Mouse (Mus musculus): ENCODE measurements around the gene C1qtnf6. TPM values are rescaled to one million over a fixed set of nuclear protein-coding genes. Genes with fewer than 3 reads are reported as not detected.

The C1qtnf6 gene
- polyA plus RNA-seq, 2 experiments: 60.1 to 89.1 TPM

DNA sequence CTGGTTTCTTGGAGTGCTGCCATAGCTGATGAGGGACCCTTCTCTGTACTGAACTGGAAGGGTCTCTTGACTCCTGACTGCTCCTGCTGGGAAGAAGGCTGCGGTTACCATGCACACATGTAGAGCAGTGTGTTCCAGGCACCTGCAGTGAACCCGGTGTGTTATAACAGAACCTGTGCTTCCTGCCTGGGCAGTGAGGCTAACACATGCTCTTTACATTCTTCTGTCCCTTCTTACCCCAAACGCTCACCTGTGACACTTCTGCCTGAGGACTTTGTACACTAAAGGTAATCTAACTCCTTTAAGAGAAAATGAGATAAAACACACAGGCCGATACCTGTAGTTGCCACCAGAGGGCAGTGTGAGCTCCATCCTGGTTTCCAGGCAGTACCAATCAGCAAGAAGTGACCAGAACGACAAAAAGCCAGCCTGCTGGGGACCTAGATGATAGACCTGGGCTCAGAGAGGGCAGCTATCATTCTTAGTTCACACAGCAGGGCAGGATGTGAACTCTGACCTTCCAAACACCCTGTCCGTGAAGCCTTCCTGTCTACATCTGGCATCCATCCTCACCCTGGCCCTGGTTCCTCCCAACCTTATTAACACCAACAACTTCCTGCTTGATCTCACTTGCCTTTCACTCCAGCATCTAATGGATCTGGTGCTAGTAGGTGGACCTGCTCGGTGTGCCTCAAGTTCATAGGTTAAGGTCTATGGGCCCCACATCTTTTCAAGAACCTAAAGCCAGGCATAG lies 16.6 kb downstream of the C1qtnf6 start:
- Histone ChIP-seq H3K4me3 (replicated peaks; ENCODE audit: low read length) (no peak overlapping the region), H3K27me3 (ENCODE audit: control insufficient read depth, insufficient read depth, low read length) (no peaks in the 10 kb centered on the region), H3K9me3 (ENCODE audit: control insufficient read depth, low read length) (no peaks in the 10 kb centered on the region), H3K27ac (replicated peaks; ENCODE audit: low read depth, low read length) (0 out of 2 replicates have a peak overlapping the region, but pooled peaks have one; percentile 1), H3K9ac (ENCODE audit: low read depth, low read length, severe bottlenecking) (0 out of 2 replicates have a peak overlapping the region, but pooled peaks have one; percentile 1), H3K36me3 (ENCODE audit: control insufficient read depth, insufficient read depth, low read length) (no peaks in the 10 kb centered on the region), H3K4me1 (ENCODE audit: control insufficient read depth, insufficient read depth, low read length) (peaks cover 26% of the 10 kb centered on the region), H3K4me2 (replicated peaks; ENCODE audit: low read depth, low read length, severe bottlenecking) (no peak overlapping the region)
- DNase-seq (ENCODE audit: low spot score): peak; percentile 85
- ATAC-seq (ENCODE audit: low FRiP score, low read depth): peak; percentile 28; the same call in 1 of the 2 replicates
- TF ChIP-seq POLR2A (IDR thresholded peaks at IDR 0.05; ENCODE audit: borderline replicate concordance, extremely low read depth, insufficient read depth, insufficient read length): no peak
- WGBS: 18% methylated on average over 7 of the region's 7 CpGs

DNA sequence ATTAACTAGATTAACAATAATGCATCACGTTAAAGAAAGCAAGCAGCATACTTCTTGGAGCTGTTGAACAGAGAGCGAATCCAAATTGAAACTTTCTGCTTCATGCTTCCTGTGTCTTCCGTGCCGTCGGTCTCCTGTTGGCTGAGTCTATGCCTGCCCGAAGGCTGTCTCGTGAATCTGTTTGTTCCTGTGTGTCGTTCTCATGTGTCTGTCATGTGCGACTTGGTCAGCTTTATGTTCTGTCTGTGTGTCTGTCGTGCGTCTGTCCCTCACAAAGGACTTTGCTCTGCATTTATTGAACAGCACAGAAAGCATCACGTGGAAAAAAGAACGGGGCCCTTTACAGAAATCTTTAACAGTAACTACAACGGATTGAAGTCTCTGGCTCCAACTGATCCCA lies 18.2 kb downstream of the C1qtnf6 start:
- H3K4me2 ChIP-seq (replicated peaks; ENCODE audit: low read depth, low read length, severe bottlenecking): no peak overlapping the region
- 87% methylated on average over 14 of the region's 14 CpGs for WGBS
- no peak overlapping the region for H3K4me3 ChIP-seq (replicated peaks; ENCODE audit: low read length)
- no peaks in the 10 kb centered on the region for H3K36me3 ChIP-seq (ENCODE audit: control insufficient read depth, insufficient read depth, low read length)
- TF ChIP-seq POLR2A (IDR thresholded peaks at IDR 0.05; ENCODE audit: borderline replicate concordance, extremely low read depth, insufficient read depth, insufficient read length): no peak
- no peak overlapping the region for H3K27ac ChIP-seq (replicated peaks; ENCODE audit: low read depth, low read length)
- ATAC-seq (ENCODE audit: low FRiP score, low read depth) (no peak), DNase-seq (ENCODE audit: low spot score) (no peak)
- no peak overlapping the region for H3K9ac ChIP-seq (ENCODE audit: low read depth, low read length, severe bottlenecking)
- no peaks in the 10 kb centered on the region for H3K27me3 ChIP-seq (ENCODE audit: control insufficient read depth, insufficient read depth, low read length)
- peaks cover 22% of the 10 kb centered on the region for H3K4me1 ChIP-seq (ENCODE audit: control insufficient read depth, insufficient read depth, low read length)
- H3K9me3 ChIP-seq (ENCODE audit: control insufficient read depth, low read length): no peaks in the 10 kb centered on the region

DNA sequence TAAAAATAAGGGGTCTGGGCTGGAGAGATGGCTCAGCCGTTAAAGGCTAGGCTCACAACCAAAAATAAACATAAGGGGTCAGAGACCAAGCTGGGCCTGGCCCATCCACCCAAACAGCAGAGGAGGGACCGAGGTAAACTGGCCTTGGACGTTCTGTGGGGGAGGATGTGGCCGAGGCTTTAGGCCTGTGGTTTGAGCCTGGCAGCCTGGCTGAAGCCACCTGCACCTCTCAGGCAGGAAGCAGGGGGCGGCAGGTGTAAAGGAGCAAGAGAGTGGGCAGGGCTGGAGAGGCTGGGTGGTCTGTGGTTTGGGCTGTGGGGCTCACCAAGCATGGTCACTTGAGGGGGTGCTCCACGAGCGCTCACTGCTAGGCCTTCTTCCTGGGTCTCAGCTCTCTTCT lies 19.3 kb downstream of the C1qtnf6 start:
- H3K4me3 ChIP-seq (replicated peaks; ENCODE audit: low read length): no peak overlapping the region
- ATAC-seq (ENCODE audit: low FRiP score, low read depth) (no peak), DNase-seq (ENCODE audit: low spot score) (no peak)
- no peak for TF ChIP-seq POLR2A (IDR thresholded peaks at IDR 0.05; ENCODE audit: borderline replicate concordance, extremely low read depth, insufficient read depth, insufficient read length)
- no peaks in the 10 kb centered on the region for H3K36me3 ChIP-seq (ENCODE audit: control insufficient read depth, insufficient read depth, low read length)
- H3K9ac ChIP-seq (ENCODE audit: low read depth, low read length, severe bottlenecking): no peak overlapping the region
- WGBS: 75% methylated on average over 7 of the region's 7 CpGs
- no peak overlapping the region for H3K4me2 ChIP-seq (replicated peaks; ENCODE audit: low read depth, low read length, severe bottlenecking)
- no peaks in the 10 kb centered on the region for H3K27me3 ChIP-seq (ENCODE audit: control insufficient read depth, insufficient read depth, low read length)
- no peaks in the 10 kb centered on the region for H3K9me3 ChIP-seq (ENCODE audit: control insufficient read depth, low read length)
- peaks cover 22% of the 10 kb centered on the region for H3K4me1 ChIP-seq (ENCODE audit: control insufficient read depth, insufficient read depth, low read length)
- H3K27ac ChIP-seq (replicated peaks; ENCODE audit: low read depth, low read length): no peak overlapping the region

DNA sequence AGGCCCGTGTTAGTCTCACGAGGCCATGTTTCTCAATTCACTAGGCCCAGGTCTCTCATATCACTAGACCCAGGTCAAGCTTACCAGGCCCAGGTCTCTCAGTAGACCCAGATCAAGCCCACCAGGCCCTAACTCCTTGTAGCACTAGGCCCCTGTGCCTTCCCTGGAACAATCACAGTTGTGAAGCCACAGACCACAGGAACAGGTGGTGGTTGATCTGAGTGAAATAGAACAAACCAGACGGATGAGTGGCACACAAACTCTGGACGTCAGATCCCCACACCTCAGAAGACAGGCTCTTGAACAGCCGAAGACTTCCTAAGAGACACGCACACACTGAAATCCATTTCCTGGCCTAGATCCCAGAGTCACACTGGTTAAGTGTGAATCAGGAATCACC lies 20.5 kb downstream of the C1qtnf6 start:
- H3K9me3 ChIP-seq (ENCODE audit: control insufficient read depth, low read length): no peaks in the 10 kb centered on the region
- no peak overlapping the region for H3K27ac ChIP-seq (replicated peaks; ENCODE audit: low read depth, low read length)
- DNase-seq (ENCODE audit: low spot score) (no peak), ATAC-seq (ENCODE audit: low FRiP score, low read depth) (no peak)
- H3K27me3 ChIP-seq (ENCODE audit: control insufficient read depth, insufficient read depth, low read length): no peaks in the 10 kb centered on the region
- no peak overlapping the region for H3K4me3 ChIP-seq (replicated peaks; ENCODE audit: low read length)
- 85% methylated on average over 6 of the region's 6 CpGs for WGBS
- H3K4me2 ChIP-seq (replicated peaks; ENCODE audit: low read depth, low read length, severe bottlenecking): no peak overlapping the region
- H3K36me3 ChIP-seq (ENCODE audit: control insufficient read depth, insufficient read depth, low read length): no peaks in the 10 kb centered on the region
- no peak for TF ChIP-seq POLR2A (IDR thresholded peaks at IDR 0.05; ENCODE audit: borderline replicate concordance, extremely low read depth, insufficient read depth, insufficient read length)
- H3K9ac ChIP-seq (ENCODE audit: low read depth, low read length, severe bottlenecking): no peak overlapping the region
- peaks cover 19% of the 10 kb centered on the region for H3K4me1 ChIP-seq (ENCODE audit: control insufficient read depth, insufficient read depth, low read length)

DNA sequence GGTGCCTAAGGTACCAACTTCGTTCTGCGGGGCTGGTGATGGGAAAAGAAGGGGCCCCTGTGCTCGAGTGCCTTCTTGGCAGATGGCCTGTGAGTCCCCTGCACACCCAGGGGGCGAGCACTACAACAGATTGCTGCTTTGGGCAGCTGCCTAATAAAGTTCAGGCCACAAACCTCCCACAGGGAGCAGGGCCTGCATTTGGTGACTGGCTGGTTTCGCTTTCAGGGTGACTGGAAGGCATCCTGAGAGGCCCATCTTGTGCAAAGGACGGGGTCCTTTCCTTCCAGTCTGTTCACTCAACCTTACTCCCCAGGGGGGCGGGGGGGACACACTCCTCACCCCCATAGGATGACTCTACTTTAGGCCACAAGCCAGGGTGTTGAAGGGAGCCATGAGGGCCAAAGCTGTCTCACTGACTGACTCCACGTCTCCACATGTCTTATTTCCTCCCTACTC lies 21.1 kb downstream of the C1qtnf6 start:
- Histone ChIP-seq H3K9ac (ENCODE audit: low read depth, low read length, severe bottlenecking) (0 out of 2 replicates have a peak overlapping the region, but pooled peaks have one; percentile 2), H3K4me2 (replicated peaks; ENCODE audit: low read depth, low read length, severe bottlenecking) (0 out of 2 replicates have a peak overlapping the region, but pooled peaks have one; percentile 4), H3K27ac (replicated peaks; ENCODE audit: low read depth, low read length) (no peak overlapping the region), H3K9me3 (ENCODE audit: control insufficient read depth, low read length) (no peaks in the 10 kb centered on the region), H3K36me3 (ENCODE audit: control insufficient read depth, insufficient read depth, low read length) (no peaks in the 10 kb centered on the region), H3K4me3 (replicated peaks; ENCODE audit: low read length) (no peak overlapping the region), H3K27me3 (ENCODE audit: control insufficient read depth, insufficient read depth, low read length) (no peaks in the 10 kb centered on the region), H3K4me1 (ENCODE audit: control insufficient read depth, insufficient read depth, low read length) (peaks cover 14% of the 10 kb centered on the region)
- no peak for DNase-seq (ENCODE audit: low spot score)
- TF ChIP-seq POLR2A (IDR thresholded peaks at IDR 0.05; ENCODE audit: borderline replicate concordance, extremely low read depth, insufficient read depth, insufficient read length): no peak
- ATAC-seq (ENCODE audit: low FRiP score, low read depth): no peak
- 56% methylated on average over 8 of the region's 8 CpGs for WGBS

Measured in limb, embryonic 14.5 days (tissue).